Mouse (Mus musculus): Measurements from ENCODE around the gene Pla1a. TPM values are rescaled to one million over a fixed set of nuclear protein-coding genes. Genes with fewer than 3 reads are reported as not detected.

Gene Pla1a
- polyA plus RNA-seq, 1 experiment from 2014 or later: 0.31 TPM

DNA sequence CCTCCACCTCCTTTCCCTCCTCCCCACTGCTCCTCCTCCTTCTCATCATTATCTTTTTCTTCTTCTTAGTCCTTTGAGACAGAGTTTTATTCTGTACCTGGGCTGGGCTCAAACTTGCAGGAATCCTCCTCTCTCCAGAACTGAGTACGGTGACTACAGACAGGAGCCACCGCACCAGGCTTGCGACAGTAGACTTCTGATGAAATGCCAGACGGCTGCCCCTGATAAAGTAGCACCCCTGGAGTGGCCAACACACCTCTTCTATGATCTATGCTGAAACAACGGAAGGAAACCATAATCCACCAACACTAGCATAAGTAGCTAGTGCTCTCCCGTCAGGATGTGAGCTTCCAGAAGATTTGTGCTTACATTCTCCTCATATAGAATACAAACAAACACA, 45.6 kb downstream of the Pla1a start:
- Histone ChIP-seq H3K9ac (ENCODE audit: low read length) (no peak overlapping the region), H3K27ac (ENCODE audit: low read length) (no peak overlapping the region), H3K36me3 (ENCODE audit: control insufficient read depth, insufficient read depth, low read length) (no peaks in the 10 kb centered on the region), H3K9me3 (ENCODE audit: control insufficient read depth, low read length) (no peaks in the 10 kb centered on the region), H3K4me3 (ENCODE audit: low read length) (no peak overlapping the region), H3K4me1 (replicated peaks; ENCODE audit: control insufficient read depth, insufficient read depth, low read length) (no peaks in the 10 kb centered on the region), H3K4me2 (ENCODE audit: low read depth, low read length) (no peak overlapping the region), H3K27me3 (ENCODE audit: control insufficient read depth, insufficient read depth, low read depth, low read length) (no peaks in the 10 kb centered on the region)
- WGBS: 73% methylated on average over 6 of the region's 6 CpGs
- no peak for ATAC-seq (ENCODE audit: low read depth)

DNA sequence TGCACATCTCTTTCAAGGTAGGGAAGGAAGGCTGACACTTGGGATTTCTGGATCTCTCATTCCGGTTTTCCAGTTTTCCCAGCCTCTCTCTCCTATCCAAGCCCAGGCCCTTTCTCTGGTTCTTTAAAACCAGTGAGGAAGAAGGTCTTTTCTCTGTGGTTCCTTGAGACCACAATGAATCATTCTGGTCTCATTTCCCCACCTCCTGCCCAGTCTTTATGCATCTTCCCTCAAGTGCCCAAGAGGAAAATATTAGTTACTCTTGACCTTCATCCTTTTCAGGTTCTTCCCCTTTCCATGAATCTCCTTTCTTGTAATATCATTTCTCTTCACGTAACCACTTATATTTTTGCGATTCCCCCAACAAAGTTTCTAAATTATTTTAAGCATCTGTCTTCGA, 47.2 kb downstream of the Pla1a start:
- Histone ChIP-seq H3K36me3 (ENCODE audit: control insufficient read depth, insufficient read depth, low read length) (no peaks in the 10 kb centered on the region), H3K9ac (ENCODE audit: low read length) (no peak overlapping the region), H3K4me3 (ENCODE audit: low read length) (no peak overlapping the region), H3K27ac (ENCODE audit: low read length) (no peak overlapping the region), H3K4me2 (ENCODE audit: low read depth, low read length) (no peak overlapping the region), H3K27me3 (ENCODE audit: control insufficient read depth, insufficient read depth, low read depth, low read length) (no peaks in the 10 kb centered on the region), H3K9me3 (ENCODE audit: control insufficient read depth, low read length) (no peaks in the 10 kb centered on the region), H3K4me1 (replicated peaks; ENCODE audit: control insufficient read depth, insufficient read depth, low read length) (no peaks in the 10 kb centered on the region)
- ATAC-seq (ENCODE audit: low read depth): no peak
- 89% methylated on average over 4 of the region's 4 CpGs for WGBS

DNA sequence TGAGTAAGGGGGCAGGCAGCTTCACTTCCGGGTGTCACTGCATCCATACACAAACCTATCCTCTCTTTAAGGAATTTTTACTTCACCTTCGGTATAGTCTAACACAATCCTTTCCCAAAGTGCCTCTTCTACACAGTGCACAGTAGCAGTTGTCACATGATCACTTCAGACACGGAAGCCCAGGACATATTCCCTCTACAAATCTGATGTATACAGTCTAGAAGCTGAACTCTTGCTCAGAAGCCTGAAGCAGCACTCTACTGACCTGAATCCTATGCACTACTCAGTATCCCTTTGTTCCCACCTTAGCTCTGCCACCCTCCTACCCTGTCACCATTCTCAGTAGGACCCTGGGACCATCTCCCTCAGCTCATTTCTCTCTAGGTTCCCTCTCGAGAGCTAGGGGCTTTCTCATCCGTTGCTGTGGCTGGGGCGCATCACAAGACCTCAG, 47.7 kb downstream of the Pla1a start:
- Histone ChIP-seq H3K4me2 (ENCODE audit: low read depth, low read length) (no peak overlapping the region), H3K4me1 (replicated peaks; ENCODE audit: control insufficient read depth, insufficient read depth, low read length) (no peaks in the 10 kb centered on the region), H3K4me3 (ENCODE audit: low read length) (no peak overlapping the region), H3K9me3 (ENCODE audit: control insufficient read depth, low read length) (no peaks in the 10 kb centered on the region), H3K27me3 (ENCODE audit: control insufficient read depth, insufficient read depth, low read depth, low read length) (no peaks in the 10 kb centered on the region), H3K9ac (ENCODE audit: low read length) (no peak overlapping the region), H3K36me3 (ENCODE audit: control insufficient read depth, insufficient read depth, low read length) (no peaks in the 10 kb centered on the region), H3K27ac (ENCODE audit: low read length) (no peak overlapping the region)
- WGBS: 79% methylated on average over 6 of the region's 6 CpGs
- ATAC-seq (ENCODE audit: low read depth): no peak

DNA sequence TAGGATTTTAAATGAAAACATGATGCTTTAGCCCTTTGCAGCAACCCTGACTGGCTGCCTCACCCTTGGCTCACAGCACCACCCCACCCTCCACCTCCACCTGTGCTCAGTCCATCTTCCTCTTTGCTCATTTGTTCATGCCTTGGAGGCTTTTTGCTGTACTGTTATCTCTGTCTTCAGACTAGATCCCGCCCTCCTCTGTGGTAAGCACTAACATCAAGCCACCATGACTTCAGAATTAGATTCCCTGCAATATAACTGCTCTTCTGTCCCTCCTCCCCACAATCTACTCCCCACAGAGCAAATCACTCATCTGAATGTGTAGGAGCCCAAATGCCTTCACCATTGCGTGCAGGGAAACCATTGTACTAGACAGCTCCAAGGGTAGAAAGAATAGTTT, 49.3 kb downstream of the Pla1a start:
- no peaks in the 10 kb centered on the region for H3K9me3 ChIP-seq (ENCODE audit: control insufficient read depth, low read length)
- no peak overlapping the region for H3K9ac ChIP-seq (ENCODE audit: low read length)
- H3K4me2 ChIP-seq (ENCODE audit: low read depth, low read length): no peak overlapping the region
- H3K27ac ChIP-seq (ENCODE audit: low read length): no peak overlapping the region
- no peaks in the 10 kb centered on the region for H3K27me3 ChIP-seq (ENCODE audit: control insufficient read depth, insufficient read depth, low read depth, low read length)
- no peaks in the 10 kb centered on the region for H3K36me3 ChIP-seq (ENCODE audit: control insufficient read depth, insufficient read depth, low read length)
- H3K4me3 ChIP-seq (ENCODE audit: low read length): no peak overlapping the region
- ATAC-seq (ENCODE audit: low read depth): no peak
- WGBS: 84% methylated on average over 2 of the region's 2 CpGs
- no peaks in the 10 kb centered on the region for H3K4me1 ChIP-seq (replicated peaks; ENCODE audit: control insufficient read depth, insufficient read depth, low read length)

DNA sequence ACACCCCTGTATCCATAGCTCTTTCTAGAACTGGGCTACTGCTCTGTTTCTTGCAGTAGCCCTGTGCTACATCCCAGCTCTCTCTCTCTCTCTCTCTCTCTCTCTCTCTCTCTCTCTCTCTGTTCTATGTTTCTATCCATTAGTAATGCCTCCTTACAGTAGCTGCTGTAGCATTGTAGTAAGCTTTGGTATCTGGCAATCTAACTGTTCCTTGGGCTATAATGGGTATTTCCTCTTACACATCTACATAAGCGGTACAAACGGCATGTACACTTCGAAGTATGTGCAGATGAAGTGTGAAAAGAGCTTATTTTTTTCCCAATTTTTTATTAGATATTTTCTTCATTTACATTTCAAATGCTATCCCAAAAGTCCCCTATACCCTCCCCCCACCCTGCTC, 53.0 kb downstream of the Pla1a start:
- 86% methylated on average over 3 of the region's 3 CpGs for WGBS
- ATAC-seq (ENCODE audit: low read depth): no peak
- no peak overlapping the region for H3K4me3 ChIP-seq (ENCODE audit: low read length)

DNA sequence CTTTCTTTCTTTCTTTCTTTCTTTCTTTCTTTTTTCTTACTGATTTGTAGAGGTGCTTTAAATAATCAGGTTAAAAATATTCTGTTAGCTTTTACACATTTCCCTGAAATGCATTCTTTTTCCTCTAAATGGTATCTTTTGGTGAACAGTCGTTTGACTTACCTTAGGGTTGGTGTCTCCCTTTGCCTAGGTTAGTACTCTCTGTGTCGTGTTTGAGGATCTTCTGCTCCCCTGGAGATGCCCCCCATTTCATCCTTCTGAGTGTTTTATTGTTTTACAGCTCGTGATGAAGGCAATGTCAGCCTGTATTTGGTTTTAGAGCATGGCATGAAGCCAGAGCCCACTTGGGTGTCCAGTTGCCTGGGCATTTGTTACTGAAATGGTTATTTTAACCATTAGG, 53.5 kb downstream of the Pla1a start:
- Histone ChIP-seq H3K4me3 (ENCODE audit: low read length) (no peak overlapping the region), H3K4me2 (ENCODE audit: low read depth, low read length) (no peak overlapping the region), H3K27me3 (ENCODE audit: control insufficient read depth, insufficient read depth, low read depth, low read length) (no peaks in the 10 kb centered on the region), H3K36me3 (ENCODE audit: control insufficient read depth, insufficient read depth, low read length) (no peaks in the 10 kb centered on the region), H3K9me3 (ENCODE audit: control insufficient read depth, low read length) (no peaks in the 10 kb centered on the region), H3K27ac (ENCODE audit: low read length) (no peak overlapping the region), H3K9ac (ENCODE audit: low read length) (no peak overlapping the region), H3K4me1 (replicated peaks; ENCODE audit: control insufficient read depth, insufficient read depth, low read length) (no peaks in the 10 kb centered on the region; the same call in 1 of the 2 replicates)
- ATAC-seq (ENCODE audit: low read depth): no peak
- 44% methylated on average over 3 of the region's 3 CpGs for WGBS

More for the DNA sequence above, 53.0 kb downstream of the Pla1a start:
- Histone ChIP-seq H3K27ac (ENCODE audit: low read length) (no peak overlapping the region), H3K4me1 (replicated peaks; ENCODE audit: control insufficient read depth, insufficient read depth, low read length) (no peaks in the 10 kb centered on the region; the same call in 1 of the 2 replicates), H3K9ac (ENCODE audit: low read length) (no peak overlapping the region), H3K36me3 (ENCODE audit: control insufficient read depth, insufficient read depth, low read length) (no peaks in the 10 kb centered on the region), H3K27me3 (ENCODE audit: control insufficient read depth, insufficient read depth, low read depth, low read length) (no peaks in the 10 kb centered on the region), H3K9me3 (ENCODE audit: control insufficient read depth, low read length) (no peaks in the 10 kb centered on the region), H3K4me2 (ENCODE audit: low read depth, low read length) (no peak overlapping the region)

- H3K4me2 ChIP-seq (ENCODE audit: low read depth, low read length): no peak overlapping the region
- H3K9me3 ChIP-seq (ENCODE audit: control insufficient read depth, low read length): no peaks in the 10 kb centered on the region
- no peak overlapping the region for H3K9ac ChIP-seq (ENCODE audit: low read length)
- ATAC-seq (ENCODE audit: low read depth): no peak
- H3K27me3 ChIP-seq (ENCODE audit: control insufficient read depth, insufficient read depth, low read depth, low read length): no peaks in the 10 kb centered on the region
- H3K4me1 ChIP-seq (replicated peaks; ENCODE audit: control insufficient read depth, insufficient read depth, low read length): no peaks in the 10 kb centered on the region; the same call in 1 of the 2 replicates
- H3K4me3 ChIP-seq (ENCODE audit: low read length): no peak overlapping the region
- WGBS: 13% methylated on average over 6 of the region's 6 CpGs
- H3K36me3 ChIP-seq (ENCODE audit: control insufficient read depth, insufficient read depth, low read length): no peaks in the 10 kb centered on the region
- H3K27ac ChIP-seq (ENCODE audit: low read length): no peak overlapping the region
These were observed 53.9 kb downstream of the Pla1a start for GRCm38 (mm10) chr16:38379088-38379487.

DNA sequence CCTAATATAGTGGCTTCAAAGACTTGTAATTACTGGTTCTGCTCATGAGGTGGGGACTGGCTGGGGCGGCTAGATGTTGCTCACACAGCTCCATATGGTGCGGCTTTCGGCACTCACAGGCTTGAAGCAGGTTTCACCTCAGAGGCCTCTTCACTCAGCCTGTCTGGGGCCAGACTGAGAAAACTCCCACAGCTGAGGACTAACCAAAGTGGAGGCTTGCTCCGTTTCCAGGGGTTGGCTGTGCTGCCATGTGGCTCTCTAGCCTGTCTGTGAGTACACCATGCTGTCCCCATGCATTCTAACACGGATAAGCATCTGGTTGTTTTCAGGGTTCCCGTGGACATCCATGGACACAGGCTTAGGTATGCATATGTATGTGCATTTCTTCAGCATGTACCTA, 54.4 kb downstream of the Pla1a start:
- Histone ChIP-seq H3K4me1 (replicated peaks; ENCODE audit: control insufficient read depth, insufficient read depth, low read length) (no peaks in the 10 kb centered on the region; the same call in 1 of the 2 replicates), H3K4me2 (ENCODE audit: low read depth, low read length) (no peak overlapping the region), H3K9ac (ENCODE audit: low read length) (no peak overlapping the region), H3K27ac (ENCODE audit: low read length) (no peak overlapping the region), H3K4me3 (ENCODE audit: low read length) (no peak overlapping the region), H3K36me3 (ENCODE audit: control insufficient read depth, insufficient read depth, low read length) (no peaks in the 10 kb centered on the region), H3K9me3 (ENCODE audit: control insufficient read depth, low read length) (no peaks in the 10 kb centered on the region), H3K27me3 (ENCODE audit: control insufficient read depth, insufficient read depth, low read depth, low read length) (no peaks in the 10 kb centered on the region)
- 80% methylated on average over 6 of the region's 6 CpGs for WGBS
- ATAC-seq (ENCODE audit: low read depth): no peak

DNA sequence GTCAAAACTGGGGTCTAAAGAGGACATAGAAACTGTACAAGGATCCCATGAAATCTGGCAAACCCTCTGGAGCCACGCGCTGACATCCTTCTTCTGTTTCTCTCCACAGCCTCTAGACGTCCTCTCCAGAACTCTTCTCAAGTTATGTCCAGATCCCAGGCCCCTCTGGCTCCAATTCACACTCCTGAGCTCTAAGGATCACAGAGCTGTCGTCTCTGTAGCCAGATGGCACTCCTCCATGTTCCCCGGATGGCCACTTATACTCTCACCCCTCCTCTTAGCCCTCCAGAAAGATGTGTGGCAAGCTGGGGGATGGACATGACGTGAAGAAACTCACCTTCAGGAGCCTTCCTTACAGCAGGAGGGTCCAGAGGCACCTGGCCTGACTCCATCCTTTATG, 55.4 kb downstream of the Pla1a start:
- Histone ChIP-seq H3K9ac (ENCODE audit: low read length) (no peak overlapping the region), H3K36me3 (ENCODE audit: control insufficient read depth, insufficient read depth, low read length) (no peaks in the 10 kb centered on the region), H3K4me2 (ENCODE audit: low read depth, low read length) (no peak overlapping the region), H3K4me1 (replicated peaks; ENCODE audit: control insufficient read depth, insufficient read depth, low read length) (no peaks in the 10 kb centered on the region; the same call in 1 of the 2 replicates), H3K4me3 (ENCODE audit: low read length) (no peak overlapping the region), H3K9me3 (ENCODE audit: control insufficient read depth, low read length) (no peaks in the 10 kb centered on the region), H3K27ac (ENCODE audit: low read length) (no peak overlapping the region), H3K27me3 (ENCODE audit: control insufficient read depth, insufficient read depth, low read depth, low read length) (no peaks in the 10 kb centered on the region)
- no peak for ATAC-seq (ENCODE audit: low read depth)
- WGBS: 78% methylated on average over 6 of the region's 6 CpGs

GRCm38 (mm10) chr16:38376841-38377249, 56.1 kb downstream of the Pla1a start:
- ATAC-seq (ENCODE audit: low read depth): peak; percentile 59
- 43% methylated on average over 8 of the region's 8 CpGs for WGBS

More at GRCm38 (mm10) chr16:38376841-38377249, 56.1 kb downstream of the Pla1a start:
- peak overlapping the region; percentile 61 for H3K4me2 ChIP-seq (ENCODE audit: low read depth, low read length)
- no peaks in the 10 kb centered on the region for H3K36me3 ChIP-seq (ENCODE audit: control insufficient read depth, insufficient read depth, low read length)
- no peak overlapping the region for H3K27ac ChIP-seq (ENCODE audit: low read length)
- H3K27me3 ChIP-seq (ENCODE audit: control insufficient read depth, insufficient read depth, low read depth, low read length): no peaks in the 10 kb centered on the region
- H3K4me3 ChIP-seq (ENCODE audit: low read length): peak overlapping the region; percentile 45
- H3K9me3 ChIP-seq (ENCODE audit: control insufficient read depth, low read length): no peaks in the 10 kb centered on the region
- no peaks in the 10 kb centered on the region; the same call in 1 of the 2 replicates for H3K4me1 ChIP-seq (replicated peaks; ENCODE audit: control insufficient read depth, insufficient read depth, low read length)
- H3K9ac ChIP-seq (ENCODE audit: low read length): peak overlapping the region; percentile 63
